Mouse (Mus musculus) liver, adult 2 months (tissue): ENCODE results near the gene Olfr593. TPM values are rescaled to one million over a fixed set of nuclear protein-coding genes. Genes with fewer than 3 reads are reported as not detected.
"Not testable (repeated sequence)": the region's sequence is repeated elsewhere in the genome, so short reads cannot be mapped to it uniquely, and the experiment has no call there.

Source experiments
- DNase-seq: peaks from one replicate; pipeline ENCODE4 v3.0.0-alpha.2; 2011; ENCODE audit warnings: low read depth, low spot score; ENCODE audit errors: extremely low read depth
- H3K27ac ChIP-seq: fragments of 200-500 bp; replicated peaks from 2 replicates; pipeline ENCODE4 v1.5.1; 2012; ENCODE audit warnings: low read depth, mild to moderate bottlenecking, control low read depth, inconsistent platforms, low read length; ENCODE audit not compliant: insufficient read depth
- H3K27me3 ChIP-seq: fragments of 200-500 bp; 2 replicates; pipeline ENCODE4 v1.6.1; 2012; ENCODE audit warnings: mild to moderate bottlenecking, moderate library complexity, low read length, inconsistent platforms; ENCODE audit not compliant: control insufficient read depth, insufficient read depth
- H3K36me3 ChIP-seq: fragments of 200-500 bp; 2 replicates; pipeline ENCODE4 v1.6.1; 2012; ENCODE audit warnings: low read length, inconsistent platforms; ENCODE audit not compliant: control insufficient read depth, insufficient read depth
- H3K4me1 ChIP-seq: fragments of 200-500 bp; 2 replicates; pipeline ENCODE4 v1.6.1; 2011; ENCODE audit warnings: low read length; ENCODE audit not compliant: control insufficient read depth, insufficient read depth
- H3K4me3 ChIP-seq: fragments of 200-500 bp; 2 replicates; pipeline ENCODE4 v1.5.1; 2011; ENCODE audit warnings: low read depth, mild to moderate bottlenecking, control low read depth, low read length, moderate library complexity; ENCODE audit not compliant: insufficient read depth
- H3K79me2 ChIP-seq: fragments of 200-500 bp; 2 replicates; pipeline ENCODE4 v1.6.1; 2012; ENCODE audit warnings: inconsistent platforms, mild to moderate bottlenecking, low read length, moderate library complexity; ENCODE audit not compliant: control insufficient read depth, insufficient read depth
- H3K9ac ChIP-seq: fragments of 200-500 bp; 2 replicates; pipeline ENCODE4 v1.6.1; 2012; ENCODE audit warnings: low read depth, mild to moderate bottlenecking, control low read depth, inconsistent platforms, low read length
- CTCF ChIP-seq: fragments of 200-500 bp; IDR thresholded peaks from 2 replicates; pipeline ENCODE4 v1.5.1; 2011; ENCODE audit warnings: low read depth, low read length, control low read depth
- POLR2A ChIP-seq: fragments of 200-500 bp; IDR thresholded peaks from 2 replicates; pipeline ENCODE4 v1.6.1; 2011; ENCODE audit warnings: low read length, control low read depth; ENCODE audit not compliant: insufficient read depth; ENCODE audit errors: extremely low read depth
- WGBS: fragments of 180-500 bp; shearing (Covaris S2); methylation state at CpG from one replicate; pipeline ENCODE4 v1.1.7; 2018; 5-methylcytosine and 5-hydroxymethylcytosine counted together
- polyA plus RNA-seq: library from polyadenylated mRNA; depleted of rRNA; stranded (reverse); fragments of >200 nt; gene quantifications from 2 replicates; pipeline ENCODE4 v1.2.3, GENCODE M21; 2012; rRNA removed
- total RNA-seq: library from RNA; depleted of rRNA; stranded (reverse); fragments of >200 nt; gene quantifications from 2 replicates; pipeline ENCODE4 v1.2.3, GENCODE M21; 2014; rRNA removed

Olfr593 gene
- total RNA-seq = not detected in 2 replicates
- polyA plus RNA-seq = not detected in 2 replicates

DNA sequence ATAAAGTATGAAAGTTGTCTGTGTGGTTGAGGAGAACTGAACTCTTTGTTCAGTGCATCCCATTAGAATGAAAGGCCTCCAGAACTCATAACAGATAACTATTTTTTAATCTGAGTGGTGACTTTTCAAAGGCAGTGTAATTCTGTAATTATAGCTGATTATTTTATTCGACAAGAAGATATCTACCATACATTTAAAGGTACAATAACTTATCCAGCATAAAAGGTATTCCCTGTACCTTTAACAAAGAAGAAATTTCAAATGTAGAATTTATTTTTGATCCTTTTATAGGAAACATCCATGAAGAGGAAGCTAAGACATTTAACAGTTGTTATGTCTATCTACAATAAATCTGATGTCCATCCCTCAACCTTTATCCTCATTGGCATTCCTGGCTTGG is at the start of gene Olfr593:
Olfr593 (plus strand) TSS at position 301 of the 400 bp plus-strand sequence.
- H3K36me3 ChIP-seq = no peaks in the 10 kb centered on the region
- 61% methylated on average over 1 of the region's 1 CpGs for WGBS
- no peaks in the 10 kb centered on the region for H3K4me1 ChIP-seq

DNA sequence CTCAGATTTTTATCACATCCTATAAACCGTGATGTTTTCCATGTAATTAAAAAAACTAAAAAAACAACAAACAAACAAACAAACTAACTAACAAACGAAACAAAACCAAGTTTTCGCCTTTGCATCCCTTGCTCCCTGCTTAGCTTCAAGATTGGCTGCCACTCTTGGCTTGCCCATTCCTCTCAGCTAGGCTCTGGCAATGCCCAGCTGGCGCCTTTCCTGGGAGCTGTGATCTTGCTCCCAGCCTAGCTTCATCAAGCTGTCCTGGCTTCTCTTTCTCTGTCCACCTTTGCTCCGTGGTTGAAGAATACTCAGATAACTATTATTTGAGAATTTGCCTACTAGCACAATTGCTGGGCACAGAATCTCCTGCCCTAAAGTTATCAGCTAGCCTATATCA is 42.0 kb upstream of the Olfr593 start:
- Histone ChIP-seq H3K36me3 (no peaks in the 10 kb centered on the region), H3K4me3 (no peak overlapping the region), H3K27me3 (no peaks in the 10 kb centered on the region), H3K9ac (no peak overlapping the region), H3K4me1 (no peaks in the 10 kb centered on the region), H3K79me2 (no peaks in the 10 kb centered on the region), H3K27ac (no peak overlapping the region)
- TF ChIP-seq CTCF (no peak), POLR2A (no peak)
- 67% methylated on average over 5 of the region's 5 CpGs for WGBS
- DNase-seq = no peak

More for the DNA sequence above, at the start of gene Olfr593:
- H3K27ac ChIP-seq = no peak within 1 kb of the TSS
- no peak within 1 kb of the TSS for H3K4me3 ChIP-seq
- DNase-seq = no peak
- TF ChIP-seq CTCF = no peak
- TF ChIP-seq POLR2A = no peak
- H3K27me3 ChIP-seq = no peaks in the 10 kb centered on the region
- H3K79me2 ChIP-seq = no peaks in the 10 kb centered on the region
- no peak within 1 kb of the TSS for H3K9ac ChIP-seq

DNA sequence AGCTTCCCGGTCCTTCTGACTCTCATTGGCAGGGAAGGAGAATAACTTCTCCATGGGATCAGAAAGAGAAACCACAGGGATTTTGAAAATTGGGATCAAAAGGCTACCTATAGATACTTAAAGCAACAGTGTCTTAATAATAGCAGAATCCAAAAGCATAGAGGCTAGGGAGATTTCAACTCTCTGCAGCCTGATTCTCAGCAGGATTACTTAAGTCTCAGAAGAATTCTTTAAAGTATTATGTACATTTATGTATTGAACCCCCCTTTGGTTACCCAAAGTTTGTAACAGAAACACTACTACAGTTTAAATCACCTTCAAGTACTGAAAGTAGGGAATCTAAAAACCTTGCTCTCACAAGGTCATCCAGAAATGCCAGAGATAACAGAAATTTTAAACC is 33.4 kb upstream of the Olfr593 start, which contains the start of gene Olfr591:
Olfr591 (minus strand) TSS at position 101 of the 400 bp plus-strand sequence.
- no peak within 1 kb of the TSS for H3K4me3 ChIP-seq
- H3K27me3 ChIP-seq = no peaks in the 10 kb centered on the region
- no peak within 1 kb of the TSS for H3K9ac ChIP-seq
- no peaks in the 10 kb centered on the region for H3K36me3 ChIP-seq
- no peak for DNase-seq
- TF ChIP-seq POLR2A (no peak), CTCF (no peak)
- no peaks in the 10 kb centered on the region for H3K4me1 ChIP-seq
- no peak within 1 kb of the TSS for H3K27ac ChIP-seq
- WGBS = 74% methylated on average over 1 of the region's 1 CpGs
- H3K79me2 ChIP-seq = no peaks in the 10 kb centered on the region

DNA sequence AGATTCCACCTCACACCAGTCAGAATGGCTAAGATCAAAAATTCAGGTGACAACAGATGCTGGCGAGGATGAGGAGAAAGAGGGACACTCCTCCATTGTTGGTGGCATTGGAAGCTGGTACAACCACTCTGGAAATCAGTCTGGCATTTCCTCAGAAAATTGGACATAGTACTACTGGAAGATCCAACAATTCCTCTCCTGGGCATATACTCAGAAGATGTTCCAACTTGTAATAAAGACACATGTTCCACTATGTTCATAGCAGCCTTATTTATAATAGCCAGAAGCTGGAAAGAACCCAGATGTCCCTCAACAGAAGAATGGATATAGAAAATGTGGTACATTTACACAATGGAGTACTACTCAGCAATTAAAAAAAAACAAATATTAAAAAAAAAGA is 27.2 kb upstream of the Olfr593 start, which contains the start of gene Olfr592:
Olfr592 (plus strand) TSS at position 301 of the 400 bp plus-strand sequence.
- not testable (repeated sequence) for H3K9ac ChIP-seq, H3K36me3 ChIP-seq, H3K4me1 ChIP-seq, H3K4me3 ChIP-seq, DNase-seq, H3K79me2 ChIP-seq, H3K27ac ChIP-seq, H3K27me3 ChIP-seq
- WGBS = 66% methylated on average over 1 of the region's 1 CpGs

DNA sequence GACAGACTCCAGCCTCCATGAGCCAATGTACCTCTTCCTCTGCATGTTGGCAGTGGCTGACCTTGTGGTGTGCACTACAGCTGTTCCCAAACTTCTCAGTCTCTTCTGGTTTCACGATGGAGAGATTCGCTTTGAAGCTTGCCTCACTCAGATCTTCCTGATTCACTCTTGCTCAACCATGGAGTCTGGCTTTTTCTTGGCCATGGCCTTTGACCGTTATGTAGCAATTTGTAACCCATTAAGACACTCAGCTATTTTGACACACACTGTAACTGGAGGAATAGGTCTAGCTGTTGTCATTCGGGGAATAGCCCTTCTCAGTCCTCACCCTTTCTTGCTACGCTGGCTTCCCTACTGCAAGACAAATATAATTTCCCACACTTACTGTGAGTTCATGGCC is 388 bp downstream of the Olfr593 start:
- H3K9ac ChIP-seq, H3K4me3 ChIP-seq, H3K36me3 ChIP-seq, H3K4me1 ChIP-seq, H3K27me3 ChIP-seq, H3K27ac ChIP-seq, H3K79me2 ChIP-seq, DNase-seq: not testable (repeated sequence)
- WGBS = 82% methylated on average over 5 of the region's 5 CpGs

DNA sequence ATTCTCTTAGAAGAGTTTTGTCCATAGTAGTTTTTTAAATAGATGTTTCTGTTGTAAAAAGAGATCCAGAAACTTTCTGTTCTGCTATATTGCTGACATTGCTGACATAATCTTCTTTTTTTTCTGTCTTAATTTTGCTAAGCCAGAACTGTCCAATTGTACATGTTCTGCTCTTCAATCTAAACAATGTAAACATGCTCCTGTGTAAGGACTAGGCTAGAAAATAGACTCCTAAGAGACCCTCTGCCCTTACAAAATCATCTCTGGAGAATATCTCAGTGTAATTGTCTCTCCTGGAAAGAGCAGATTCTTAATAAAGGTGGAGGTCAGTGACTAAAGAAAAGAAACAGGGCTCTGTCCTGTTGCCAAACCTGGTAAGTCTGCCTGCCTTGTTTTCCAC is 5.0 kb downstream of the Olfr593 start, which contains the start of gene Olfr594:
Olfr594 (plus strand) TSS at position 301 of the 400 bp plus-strand sequence.
- no peak within 1 kb of the TSS for H3K27ac ChIP-seq
- H3K27me3 ChIP-seq = no peaks in the 10 kb centered on the region
- H3K9ac ChIP-seq = no peak within 1 kb of the TSS
- no peak for DNase-seq
- no peaks in the 10 kb centered on the region for H3K4me1 ChIP-seq
- no peaks in the 10 kb centered on the region for H3K79me2 ChIP-seq
- no peaks in the 10 kb centered on the region for H3K36me3 ChIP-seq
- no peak within 1 kb of the TSS for H3K4me3 ChIP-seq
- TF ChIP-seq CTCF (no peak), POLR2A (no peak)

DNA sequence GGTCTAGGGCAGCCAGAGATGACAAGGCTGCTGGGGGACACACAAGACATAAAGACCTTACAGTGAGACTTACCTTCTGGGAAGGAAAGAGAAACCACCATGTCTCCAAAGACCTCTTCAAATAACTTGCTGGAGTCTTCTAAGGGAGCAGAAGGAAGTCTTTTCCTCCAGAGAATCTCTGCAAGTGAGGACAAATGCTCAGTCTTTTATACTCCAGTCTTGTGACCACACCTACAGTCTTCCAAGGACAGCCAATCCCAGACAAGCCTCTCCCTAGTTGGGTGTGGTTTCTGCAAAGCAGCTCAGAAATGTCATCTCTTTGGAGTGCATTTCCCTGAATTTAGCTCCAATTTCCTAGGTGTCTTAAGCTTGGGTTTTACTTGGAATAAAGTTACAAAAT is 40.7 kb downstream of the Olfr593 start, which contains the start of gene Usp17ld:
Usp17ld (minus strand) TSS at position 101 of the 400 bp plus-strand sequence.
- H3K79me2 ChIP-seq, H3K27me3 ChIP-seq, H3K4me3 ChIP-seq, DNase-seq, H3K9ac ChIP-seq, H3K27ac ChIP-seq, H3K36me3 ChIP-seq, H3K4me1 ChIP-seq: not testable (repeated sequence)

Other genes starting within 250 kb of the Olfr593 start
- gene Olfr576, start 249.2 kb upstream of the Olfr593 start, total RNA-seq = not detected in 2 replicates
- gene Olfr576, start 249.2 kb upstream of the Olfr593 start, polyA plus RNA-seq = not detected in 2 replicates
- gene Olfr577, start 235.9 kb upstream of the Olfr593 start, total RNA-seq = not detected in 2 replicates
- not detected in 2 replicates for gene Olfr577, start 235.9 kb upstream of the Olfr593 start, polyA plus RNA-seq
- not detected in 2 replicates for gene Olfr578, start 222.5 kb upstream of the Olfr593 start, total RNA-seq
- gene Olfr578, start 222.5 kb upstream of the Olfr593 start, polyA plus RNA-seq = not detected in 2 replicates
- gene Olfr582, start 173.8 kb upstream of the Olfr593 start, total RNA-seq = not detected in 2 replicates
- gene Olfr582, start 173.8 kb upstream of the Olfr593 start, polyA plus RNA-seq = not detected in 2 replicates
- gene Olfr583, start 160.6 kb upstream of the Olfr593 start, total RNA-seq = not detected in 2 replicates
- not detected in 2 replicates for gene Olfr583, start 160.6 kb upstream of the Olfr593 start, polyA plus RNA-seq
- gene Olfr584, start 130.0 kb upstream of the Olfr593 start, total RNA-seq = not detected in 2 replicates
- not detected in 2 replicates for gene Olfr584, start 130.0 kb upstream of the Olfr593 start, polyA plus RNA-seq
- gene Olfr585, start 114.1 kb upstream of the Olfr593 start, total RNA-seq = not detected in 2 replicates
- not detected in 2 replicates for gene Olfr585, start 114.1 kb upstream of the Olfr593 start, polyA plus RNA-seq
- not detected in 2 replicates for gene Olfr586, start 86.2 kb upstream of the Olfr593 start, total RNA-seq
- not detected in 2 replicates for gene Olfr586, start 86.2 kb upstream of the Olfr593 start, polyA plus RNA-seq
- gene Olfr588-ps1, start 71.0 kb upstream of the Olfr593 start, total RNA-seq = not detected in 2 replicates
- not detected in 2 replicates for gene Olfr588-ps1, start 71.0 kb upstream of the Olfr593 start, polyA plus RNA-seq
- not detected in 2 replicates for gene Olfr589, start 55.5 kb upstream of the Olfr593 start, total RNA-seq
- not detected in 2 replicates for gene Olfr589, start 55.5 kb upstream of the Olfr593 start, polyA plus RNA-seq
- gene Olfr591, start 33.5 kb upstream of the Olfr593 start, total RNA-seq = not detected in 2 replicates
- gene Olfr591, start 33.5 kb upstream of the Olfr593 start, polyA plus RNA-seq = not detected in 2 replicates
- not detected in 2 replicates for gene Olfr592, start 27.1 kb upstream of the Olfr593 start, total RNA-seq
- not detected in 2 replicates for gene Olfr592, start 27.1 kb upstream of the Olfr593 start, polyA plus RNA-seq
- not detected in 2 replicates for gene Olfr594, start 5.1 kb downstream of the Olfr593 start, total RNA-seq
- gene Olfr594, start 5.1 kb downstream of the Olfr593 start, polyA plus RNA-seq = not detected in 2 replicates
- gene Usp17ld, start 40.6 kb downstream of the Olfr593 start, total RNA-seq = not detected in 2 replicates
- gene Usp17ld, start 40.6 kb downstream of the Olfr593 start, polyA plus RNA-seq = not detected in 2 replicates
- not detected in 2 replicates for gene Olfr596, start 93.8 kb downstream of the Olfr593 start, total RNA-seq
- not detected in 2 replicates for gene Olfr596, start 93.8 kb downstream of the Olfr593 start, polyA plus RNA-seq
- not detected in 2 replicates for gene Olfr597, start 104.5 kb downstream of the Olfr593 start, total RNA-seq
- gene Olfr597, start 104.5 kb downstream of the Olfr593 start, polyA plus RNA-seq = not detected in 2 replicates
- gene Olfr598, start 111.7 kb downstream of the Olfr593 start, total RNA-seq = not detected in 2 replicates
- gene Olfr598, start 111.7 kb downstream of the Olfr593 start, polyA plus RNA-seq = not detected in 2 replicates
- not detected in 2 replicates for gene Olfr599, start 124.1 kb downstream of the Olfr593 start, total RNA-seq
- not detected in 2 replicates for gene Olfr599, start 124.1 kb downstream of the Olfr593 start, polyA plus RNA-seq
- not detected in 2 replicates for gene Olfr600, start 137.8 kb downstream of the Olfr593 start, total RNA-seq
- not detected in 2 replicates for gene Olfr600, start 137.8 kb downstream of the Olfr593 start, polyA plus RNA-seq
- not detected in 2 replicates for gene Olfr601, start 150.8 kb downstream of the Olfr593 start, total RNA-seq
- gene Olfr601, start 150.8 kb downstream of the Olfr593 start, polyA plus RNA-seq = not detected in 2 replicates
- not detected in 2 replicates for gene Olfr603, start 174.3 kb downstream of the Olfr593 start, total RNA-seq
- gene Olfr603, start 174.3 kb downstream of the Olfr593 start, polyA plus RNA-seq = not detected in 2 replicates
- gene Usp17lc, start 203.2 kb downstream of the Olfr593 start, total RNA-seq = not detected in 2 replicates
- not detected in 2 replicates for gene Usp17lc, start 203.2 kb downstream of the Olfr593 start, polyA plus RNA-seq
- not detected in 2 replicates for gene Olfr605, start 233.6 kb downstream of the Olfr593 start, total RNA-seq
- not detected in 2 replicates for gene Olfr605, start 233.6 kb downstream of the Olfr593 start, polyA plus RNA-seq
- not detected in 2 replicates for gene Olfr606, start 237.2 kb downstream of the Olfr593 start, total RNA-seq
- gene Olfr606, start 237.2 kb downstream of the Olfr593 start, polyA plus RNA-seq = not detected in 2 replicates